ENCODE assay signal across 10 mouse cellular contexts in genomic region chr13:107644705-107645104, GRCm38 (mm10).
DNase-seq lines count a peak whose midpoint lies in the region; ATAC-seq and TF ChIP-seq lines count a peak whose summit lies in the region.
"Had no signal": no experiment of that assay in that cellular context is flagged by ENCODE, and none has a peak within 500 bp of the region (broad histone marks: within the 10 kb centered on the region; RNA-seq: fewer than 3 reads in every experiment).

No protein-coding gene starts in this region.

- DNase-seq in kidney, postnatal 0 days (ENCODE audit: low spot score): no peak
- no peak for DNase-seq in kidney, postnatal 10 days
- no peak for DNase-seq in midbrain, postnatal 0 days (ENCODE audit: low spot score)
- no peak for DNase-seq in spleen, postnatal 36 days (ENCODE audit: low spot score in 2 of 2)
- no peak for DNase-seq in gastrocnemius, adult 8-10 months (ENCODE audit: low spot score in 2 of 2)
- DNase-seq: kidney, adult 11 months; spleen, adult 18-20 months had no signal

- peak overlapping the region; percentile 41; the same call in 1 of the 2 replicates for H3K4me3 ChIP-seq in kidney, postnatal 0 days (replicated peaks; ENCODE audit: low read depth, low read length)
- peak overlapping the region; percentile 42 for H3K4me3 ChIP-seq in embryonic facial prominence, embryonic 15.5 days (replicated peaks)
- peak overlapping the region; percentile 29 for H3K4me3 ChIP-seq in intestine, embryonic 15.5 days (replicated peaks)
- no peak overlapping the region for H3K4me3 ChIP-seq in midbrain, postnatal 0 days (ENCODE audit: low read depth, low read length)

- H3K27me3 ChIP-seq in kidney, postnatal 0 days (ENCODE audit: insufficient read depth, low read length): no peaks in the 10 kb centered on the region
- peaks cover 18% of the 10 kb centered on the region for H3K27me3 ChIP-seq in embryonic facial prominence, embryonic 15.5 days
- peaks cover 22% of the 10 kb centered on the region for H3K27me3 ChIP-seq in intestine, embryonic 15.5 days (replicated peaks)
- no peaks in the 10 kb centered on the region for H3K27me3 ChIP-seq in midbrain, postnatal 0 days (ENCODE audit: insufficient read depth, low read length)

- no peak overlapping the region for H3K27ac ChIP-seq in kidney, postnatal 0 days
- no peak overlapping the region for H3K27ac ChIP-seq in embryonic facial prominence, embryonic 15.5 days (replicated peaks)
- H3K27ac ChIP-seq in intestine, embryonic 15.5 days: no peak overlapping the region
- H3K27ac ChIP-seq in midbrain, postnatal 0 days (ENCODE audit: low read depth, low read length): no peak overlapping the region

- no peaks in the 10 kb centered on the region for H3K36me3 ChIP-seq in kidney, postnatal 0 days (ENCODE audit: insufficient read depth, low read length)
- no peaks in the 10 kb centered on the region for H3K36me3 ChIP-seq in embryonic facial prominence, embryonic 15.5 days
- no peaks in the 10 kb centered on the region for H3K36me3 ChIP-seq in intestine, embryonic 15.5 days
- H3K36me3 ChIP-seq in midbrain, postnatal 0 days (ENCODE audit: insufficient read depth, low read length): no peaks in the 10 kb centered on the region

- no peak for TF ChIP-seq CTCF in kidney, postnatal 0 days (IDR thresholded peaks at IDR 0.05; ENCODE audit: low read depth)
- no peak for TF ChIP-seq CTCF in midbrain, postnatal 0 days (IDR thresholded peaks at IDR 0.05)

- H3K4me1 ChIP-seq in kidney, postnatal 0 days (replicated peaks; ENCODE audit: insufficient read depth, low read length): 0 out of 2 replicates have a peak, but pooled peaks cover 5% of the 10 kb centered on the region
- H3K4me1 ChIP-seq in embryonic facial prominence, embryonic 15.5 days: peaks cover 18% of the 10 kb centered on the region
- H3K4me1 ChIP-seq in intestine, embryonic 15.5 days (replicated peaks): peaks cover 7% of the 10 kb centered on the region
- H3K4me1 ChIP-seq in midbrain, postnatal 0 days (ENCODE audit: insufficient read depth, low read length): no peaks in the 10 kb centered on the region

- 0 out of 2 replicates have a peak overlapping the region, but pooled peaks have one; percentile 40 for H3K9ac ChIP-seq in kidney, postnatal 0 days (ENCODE audit: low read depth, low read length)
- H3K9ac ChIP-seq in embryonic facial prominence, embryonic 15.5 days: 0 out of 2 replicates have a peak overlapping the region, but pooled peaks have one; percentile 4
- no peak overlapping the region for H3K9ac ChIP-seq in intestine, embryonic 15.5 days
- H3K9ac ChIP-seq in midbrain, postnatal 0 days (replicated peaks; ENCODE audit: low read length, poor library complexity, severe bottlenecking): peak overlapping the region; percentile 50

- WGBS in kidney, postnatal 0 days: 48% methylated on average over 12 of the region's 12 CpGs
- 41% methylated on average over 12 of the region's 12 CpGs for WGBS in embryonic facial prominence, embryonic 15.5 days
- WGBS in intestine, embryonic 15.5 days: 39% methylated on average over 12 of the region's 12 CpGs
- WGBS in midbrain, postnatal 0 days: 56% methylated on average over 12 of the region's 12 CpGs

- ATAC-seq in kidney, postnatal 0 days (replicated peaks; ENCODE audit: low FRiP score, low read depth): no peak
- ATAC-seq in embryonic facial prominence, embryonic 15.5 days (ENCODE audit: insufficient number of reproducible peaks, low FRiP score, low TSS enrichment, low read depth): no peak
- no peak for ATAC-seq in intestine, embryonic 15.5 days
- no peak for ATAC-seq in midbrain, postnatal 0 days (ENCODE audit: low FRiP score)
- no peak for ATAC-seq in erythroblast, adult 5-6 weeks (replicated peaks; ENCODE audit: low FRiP score, poor library complexity, severe bottlenecking)

- peak overlapping the region; percentile 78 for H3K4me2 ChIP-seq in kidney, postnatal 0 days (ENCODE audit: low read length)
- H3K4me2 ChIP-seq in embryonic facial prominence, embryonic 15.5 days (replicated peaks): peak overlapping the region; percentile 72
- peak overlapping the region; percentile 70 for H3K4me2 ChIP-seq in intestine, embryonic 15.5 days (replicated peaks)
- H3K4me2 ChIP-seq in midbrain, postnatal 0 days (ENCODE audit: low read depth, low read length, poor library complexity, severe bottlenecking): peak overlapping the region; percentile 55

- no peaks in the 10 kb centered on the region for H3K9me3 ChIP-seq in kidney, postnatal 0 days (replicated peaks; ENCODE audit: low read length)
- H3K9me3 ChIP-seq in embryonic facial prominence, embryonic 15.5 days (replicated peaks): no peaks in the 10 kb centered on the region
- no peaks in the 10 kb centered on the region for H3K9me3 ChIP-seq in intestine, embryonic 15.5 days
- no peaks in the 10 kb centered on the region for H3K9me3 ChIP-seq in midbrain, postnatal 0 days (ENCODE audit: low read length)
